Mouse (Mus musculus): ENCODE measurements around the gene H2afv. TPM values are rescaled to one million over a fixed set of nuclear protein-coding genes. Genes with fewer than 3 reads are reported as not detected.

The H2afv gene
- polyA plus RNA-seq, 1 experiment from 2014 or later: 116 TPM

- Histone ChIP-seq H3K4me1 (ENCODE audit: control insufficient read depth, low read depth, low read length) (peaks cover 23% of the 10 kb centered on the region), H3K9ac (ENCODE audit: low read depth, low read length) (no peak overlapping the region), H3K27ac (ENCODE audit: low read length) (no peak overlapping the region), H3K36me3 (ENCODE audit: control insufficient read depth, insufficient read depth) (peaks cover 7% of the 10 kb centered on the region), H3K27me3 (ENCODE audit: control insufficient read depth, insufficient read depth, low read depth, low read length) (no peaks in the 10 kb centered on the region), H3K4me3 (ENCODE audit: low read depth, low read length) (no peak overlapping the region), H3K4me2 (ENCODE audit: low read depth, low read length) (no peak overlapping the region), H3K9me3 (replicated peaks; ENCODE audit: control insufficient read depth, low read length) (no peaks in the 10 kb centered on the region)
- ATAC-seq (ENCODE audit: low read depth): no peak
- WGBS (ENCODE audit: insufficient replicate concordance): 68% methylated on average over 8 of the region's 8 CpGs
These were observed 52.5 kb downstream of the H2afv start for GRCm38 (mm10) chr11:6391516-6392276.

DNA sequence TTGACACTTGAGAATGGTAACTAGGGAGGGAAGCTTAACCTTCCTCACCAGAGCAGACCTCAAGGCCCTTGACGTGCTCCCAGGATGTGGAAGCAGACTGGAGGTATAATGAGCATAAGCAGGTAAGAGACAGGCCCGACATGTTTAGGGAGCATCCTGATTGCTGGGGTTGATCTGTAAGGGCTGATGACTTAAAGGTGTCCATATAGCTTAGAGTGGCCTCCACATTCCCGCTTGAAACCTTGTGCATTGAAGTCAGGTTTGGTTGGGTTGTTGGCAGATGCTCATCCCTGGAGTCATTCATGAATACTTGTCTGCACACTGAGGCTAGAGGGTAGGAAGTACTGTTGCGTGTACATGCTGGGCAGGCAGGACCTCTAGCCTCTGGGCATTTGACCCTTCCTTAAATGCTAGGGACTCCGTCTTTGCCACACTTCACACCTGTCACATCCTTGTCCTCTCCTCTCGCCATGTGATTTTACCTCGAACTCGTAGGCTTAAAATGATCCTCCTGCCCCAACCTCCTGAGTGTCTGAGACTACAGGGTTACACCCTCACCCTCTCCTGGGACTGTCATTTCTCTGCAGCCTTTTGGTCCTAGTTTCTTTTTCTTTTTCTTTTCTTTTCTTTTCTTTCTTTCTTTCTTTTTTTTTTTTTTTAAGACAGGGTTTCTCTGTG lies 53.7 kb downstream of the H2afv start:
- Histone ChIP-seq H3K4me2 (ENCODE audit: low read depth, low read length) (peak overlapping the region; percentile 98), H3K9ac (ENCODE audit: low read depth, low read length) (peak overlapping the region; percentile 87; the same call in 1 of the 2 replicates), H3K4me1 (ENCODE audit: control insufficient read depth, low read depth, low read length) (peaks cover 23% of the 10 kb centered on the region), H3K27ac (ENCODE audit: low read length) (no peak overlapping the region), H3K27me3 (ENCODE audit: control insufficient read depth, insufficient read depth, low read depth, low read length) (no peaks in the 10 kb centered on the region), H3K9me3 (replicated peaks; ENCODE audit: control insufficient read depth, low read length) (no peaks in the 10 kb centered on the region), H3K36me3 (ENCODE audit: control insufficient read depth, insufficient read depth) (no peaks in the 10 kb centered on the region; the same call in 1 of the 2 replicates), H3K4me3 (ENCODE audit: low read depth, low read length) (peak overlapping the region; percentile 96)
- no peak for ATAC-seq (ENCODE audit: low read depth)
- 75% methylated on average over 8 of the region's 8 CpGs for WGBS (ENCODE audit: insufficient replicate concordance)

DNA sequence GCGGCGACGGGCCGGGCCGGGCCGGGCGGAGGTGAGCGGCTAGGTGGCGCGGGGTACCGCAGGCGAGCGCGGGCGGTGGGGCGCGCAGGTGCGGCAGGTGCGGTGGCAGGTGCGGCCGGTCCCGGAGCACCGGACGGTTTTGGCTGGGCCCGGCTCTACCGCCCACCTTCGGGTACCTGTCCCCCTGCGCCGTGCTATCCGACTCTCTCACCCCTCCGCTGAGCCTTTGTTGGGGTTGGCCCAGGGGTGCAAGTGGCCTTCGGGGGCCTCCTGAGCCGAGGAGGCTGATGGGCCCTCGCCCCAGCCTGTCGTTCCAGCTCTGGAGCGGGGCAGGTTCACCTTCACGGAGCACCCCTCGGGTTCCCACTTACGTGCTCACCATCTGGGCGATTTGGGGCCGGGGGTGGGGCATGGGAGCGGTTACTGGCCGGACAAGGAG lies 54.7 kb downstream of the H2afv start:
- ATAC-seq (ENCODE audit: low read depth): peak; percentile 0; the same call in 1 of the 2 replicates
- Histone ChIP-seq H3K9ac (ENCODE audit: low read depth, low read length) (peak overlapping the region; percentile 87), H3K4me1 (ENCODE audit: control insufficient read depth, low read depth, low read length) (peaks cover 23% of the 10 kb centered on the region), H3K4me3 (ENCODE audit: low read depth, low read length) (peak overlapping the region; percentile 96), H3K36me3 (ENCODE audit: control insufficient read depth, insufficient read depth) (no peaks in the 10 kb centered on the region), H3K27me3 (ENCODE audit: control insufficient read depth, insufficient read depth, low read depth, low read length) (no peaks in the 10 kb centered on the region), H3K9me3 (replicated peaks; ENCODE audit: control insufficient read depth, low read length) (no peaks in the 10 kb centered on the region), H3K27ac (ENCODE audit: low read length) (peak overlapping the region; percentile 28; the same call in 1 of the 2 replicates), H3K4me2 (ENCODE audit: low read depth, low read length) (peak overlapping the region; percentile 98)
- under 1% methylated on average over 37 of the region's 43 CpGs for WGBS (ENCODE audit: insufficient replicate concordance)

- Histone ChIP-seq H3K4me3 (ENCODE audit: low read depth, low read length) (peak within 1 kb of the TSS; percentile 96), H3K4me2 (ENCODE audit: low read depth, low read length) (peak within 1 kb of the TSS; percentile 98), H3K4me1 (ENCODE audit: control insufficient read depth, low read depth, low read length) (peaks cover 23% of the 10 kb centered on the region), H3K9ac (ENCODE audit: low read depth, low read length) (peak within 1 kb of the TSS; percentile 87), H3K27me3 (ENCODE audit: control insufficient read depth, insufficient read depth, low read depth, low read length) (no peaks in the 10 kb centered on the region), H3K36me3 (ENCODE audit: control insufficient read depth, insufficient read depth) (no peaks in the 10 kb centered on the region), H3K9me3 (replicated peaks; ENCODE audit: control insufficient read depth, low read length) (no peaks in the 10 kb centered on the region), H3K27ac (ENCODE audit: low read length) (peak within 1 kb of the TSS; percentile 94)
- WGBS (ENCODE audit: insufficient replicate concordance): 6% methylated on average over 45 of the region's 60 CpGs
- ATAC-seq (ENCODE audit: low read depth): peak; percentile 97
These were observed 55.4 kb downstream of the H2afv start, which contains the start of gene Zmiz2 for GRCm38 (mm10) chr11:6388726-6389413. Gene Zmiz2, plus strand, starts transcription at chr11:6389074.

- peak overlapping the region; percentile 94 for H3K27ac ChIP-seq (ENCODE audit: low read length)
- WGBS (ENCODE audit: insufficient replicate concordance): 75% methylated on average over 6 of the region's 6 CpGs
- ATAC-seq (ENCODE audit: low read depth): no peak
- peak overlapping the region; percentile 87; the same call in 1 of the 2 replicates for H3K9ac ChIP-seq (ENCODE audit: low read depth, low read length)
- H3K4me3 ChIP-seq (ENCODE audit: low read depth, low read length): peak overlapping the region; percentile 96; the same call in 1 of the 2 replicates
- H3K36me3 ChIP-seq (ENCODE audit: control insufficient read depth, insufficient read depth): no peaks in the 10 kb centered on the region
- peaks cover 23% of the 10 kb centered on the region for H3K4me1 ChIP-seq (ENCODE audit: control insufficient read depth, low read depth, low read length)
- H3K4me2 ChIP-seq (ENCODE audit: low read depth, low read length): peak overlapping the region; percentile 59
- no peaks in the 10 kb centered on the region for H3K27me3 ChIP-seq (ENCODE audit: control insufficient read depth, insufficient read depth, low read depth, low read length)
- H3K9me3 ChIP-seq (replicated peaks; ENCODE audit: control insufficient read depth, low read length): no peaks in the 10 kb centered on the region
These were observed 56.0 kb downstream of the H2afv start for GRCm38 (mm10) chr11:6388126-6388725.

GRCm38 (mm10) chr11:6380916-6381315 lies 63.3 kb downstream of the H2afv start:
- Histone ChIP-seq H3K36me3 (ENCODE audit: control insufficient read depth, insufficient read depth) (no peaks in the 10 kb centered on the region), H3K4me1 (ENCODE audit: control insufficient read depth, low read depth, low read length) (no peaks in the 10 kb centered on the region), H3K27me3 (ENCODE audit: control insufficient read depth, insufficient read depth, low read depth, low read length) (no peaks in the 10 kb centered on the region), H3K27ac (ENCODE audit: low read length) (no peak overlapping the region), H3K4me2 (ENCODE audit: low read depth, low read length) (no peak overlapping the region), H3K9ac (ENCODE audit: low read depth, low read length) (no peak overlapping the region), H3K4me3 (ENCODE audit: low read depth, low read length) (no peak overlapping the region), H3K9me3 (replicated peaks; ENCODE audit: control insufficient read depth, low read length) (no peaks in the 10 kb centered on the region)
- ATAC-seq (ENCODE audit: low read depth): no peak
- WGBS (ENCODE audit: insufficient replicate concordance): 66% methylated on average over 6 of the region's 6 CpGs

Small RNA genes lying within 50 kb of the gene (microRNA-seq; reads per million reads assigned to microRNA genes)
- gene Gm22123 (not detected), gene Mir7651 (not detected)

Other genes starting within 250 kb of the H2afv start
- 0.07 and 0.09 TPM in 2 replicates for gene A730071L15Rik, start 244.4 kb downstream of the H2afv start, polyA plus RNA-seq (2015; fragmentation: Nextera tagmentation; extraction: Ambion mirVana)
- 11.1 and 11.5 TPM in 2 replicates for gene Nudcd3, start 244.0 kb downstream of the H2afv start, polyA plus RNA-seq (2015; fragmentation: Nextera tagmentation; extraction: Ambion mirVana)
- 0.05 and 0.26 TPM in 2 replicates for gene Npc1l1, start 214.3 kb downstream of the H2afv start, polyA plus RNA-seq (2015; fragmentation: Nextera tagmentation; extraction: Ambion mirVana)
- 40.2 and 42.1 TPM in 2 replicates for gene Ddx56, start 176.7 kb downstream of the H2afv start, polyA plus RNA-seq (2015; fragmentation: Nextera tagmentation; extraction: Ambion mirVana)
- 40.7 and 42.5 TPM in 2 replicates for gene Tmed4, start 169.6 kb downstream of the H2afv start, polyA plus RNA-seq (2015; fragmentation: Nextera tagmentation; extraction: Ambion mirVana)
- 89.3 and 93.8 TPM in 2 replicates for gene Ogdh, start 152.8 kb downstream of the H2afv start, polyA plus RNA-seq (2015; fragmentation: Nextera tagmentation; extraction: Ambion mirVana)
- 3.3 and 3.7 TPM in 2 replicates for gene Zmiz2, start 55.4 kb downstream of the H2afv start, polyA plus RNA-seq (2015; fragmentation: Nextera tagmentation; extraction: Ambion mirVana)
- gene Ppia, start 29.0 kb downstream of the H2afv start, polyA plus RNA-seq (2015; fragmentation: Nextera tagmentation; extraction: Ambion mirVana): 2,023 and 2,306 TPM in 2 replicates
- 7.3 TPM in 2 replicates for gene Purb, start 31.5 kb upstream of the H2afv start, polyA plus RNA-seq (2015; fragmentation: Nextera tagmentation; extraction: Ambion mirVana)
- 8.5 and 8.7 TPM in 2 replicates for gene Myo1g, start 76.5 kb upstream of the H2afv start, polyA plus RNA-seq (2015; fragmentation: Nextera tagmentation; extraction: Ambion mirVana)
- 34.5 and 36.0 TPM in 2 replicates for gene Ccm2, start 102.4 kb upstream of the H2afv start, polyA plus RNA-seq (2015; fragmentation: Nextera tagmentation; extraction: Ambion mirVana)
- 3.2 and 3.6 TPM in 2 replicates for gene Nacad, start 161.6 kb upstream of the H2afv start, polyA plus RNA-seq (2015; fragmentation: Nextera tagmentation; extraction: Ambion mirVana)
- gene Tbrg4, start 181.6 kb upstream of the H2afv start, polyA plus RNA-seq (2015; fragmentation: Nextera tagmentation; extraction: Ambion mirVana): 27.2 and 28.6 TPM in 2 replicates
- gene Wap, start 194.2 kb upstream of the H2afv start, polyA plus RNA-seq (2015; fragmentation: Nextera tagmentation; extraction: Ambion mirVana): not detected in 2 replicates
- 0.31 TPM in 1 of 2 replicates, not detected in the other for gene Ramp3, start 214.1 kb upstream of the H2afv start, polyA plus RNA-seq (2015; fragmentation: Nextera tagmentation; extraction: Ambion mirVana)

All from liver, embryonic 16.5 days (tissue).